Mouse (Mus musculus) right cerebral cortex, postnatal 14 days (tissue): ENCODE measurements around the gene Lrrc26.

Experiments
- DNase-seq: peaks from one replicate; pipeline ENCODE4 v3.0.0; 2022

The Lrrc26 gene

GRCm38 (mm10) chr2:25266720-25267119 is 23.0 kb upstream of the Lrrc26 start:
- DNase-seq, result no peak

GRCm38 (mm10) chr2:25267241-25267640 is 22.5 kb upstream of the Lrrc26 start:
- no peak for DNase-seq

GRCm38 (mm10) chr2:25267746-25268309 is 21.9 kb upstream of the Lrrc26 start:
- no peak for DNase-seq

GRCm38 (mm10) chr2:25271827-25272511 is 17.7 kb upstream of the Lrrc26 start, which contains the start of the genes Ssna1 and Anapc2:
Gene Ssna1 (minus strand): TSS chr2:25272438.
Gene Anapc2 (plus strand): TSS chr2:25272478.
- DNase-seq, result peak; percentile 97

- DNase-seq, result no peak
These were observed 17.2 kb upstream of the Lrrc26 start for GRCm38 (mm10) chr2:25272515-25272914.

GRCm38 (mm10) chr2:25273010-25273409 is 16.7 kb upstream of the Lrrc26 start:
- DNase-seq, result no peak

GRCm38 (mm10) chr2:25278928-25279882 is 10.5 kb upstream of the Lrrc26 start:
- peak; percentile 87 for DNase-seq

- DNase-seq, result no peak
These were observed 4.2 kb upstream of the Lrrc26 start for GRCm38 (mm10) chr2:25285551-25285950.

- DNase-seq, result no peak
These were observed 3.4 kb upstream of the Lrrc26 start for GRCm38 (mm10) chr2:25286314-25286713.

- DNase-seq, result no peak
These were observed 2.7 kb upstream of the Lrrc26 start for GRCm38 (mm10) chr2:25286837-25287636.

GRCm38 (mm10) chr2:25287927-25288649 is 1.6 kb upstream of the Lrrc26 start, which contains the start of gene Tmem210:
Gene Tmem210 (plus strand): TSS chr2:25288145.
- no peak for DNase-seq

GRCm38 (mm10) chr2:25288734-25289345 is 875 bp upstream of the Lrrc26 start:
- DNase-seq, result no peak

GRCm38 (mm10) chr2:25290101-25290815 is 543 bp downstream of the Lrrc26 start:
- DNase-seq, result peak; percentile 69

- peak; percentile 60 for DNase-seq
These were observed 1.1 kb downstream of the Lrrc26 start for GRCm38 (mm10) chr2:25290816-25291130.

GRCm38 (mm10) chr2:25291184-25292053 is 1.7 kb downstream of the Lrrc26 start:
- DNase-seq, result no peak

- peak; percentile 60 for DNase-seq
These were observed 2.4 kb downstream of the Lrrc26 start for GRCm38 (mm10) chr2:25292054-25292544.

- DNase-seq, result peak; percentile 83
These were observed 3.1 kb downstream of the Lrrc26 start for GRCm38 (mm10) chr2:25292856-25293255.

- DNase-seq, result no peak
These were observed 4.0 kb downstream of the Lrrc26 start for GRCm38 (mm10) chr2:25293706-25294105.

GRCm38 (mm10) chr2:25297093-25297492 is 7.4 kb downstream of the Lrrc26 start:
- no peak for DNase-seq

- no peak for DNase-seq
These were observed 8.3 kb downstream of the Lrrc26 start for GRCm38 (mm10) chr2:25298046-25298445.
